Mouse (Mus musculus) neural tube, embryonic 12.5 days (tissue): ENCODE results near the gene Gfy. TPM values are rescaled to one million over a fixed set of nuclear protein-coding genes. Genes with fewer than 3 reads are reported as not detected.
"Not testable (repeated sequence)": the region's sequence is repeated elsewhere in the genome, so short reads cannot be mapped to it uniquely, and the experiment has no call there.

Source experiments
- ATAC-seq: fragments of 200-750 bp; cut with Nextera tagmentation; 2 replicates; pipeline ENCODE4 v1.8.0; 2017; ENCODE audit warnings: low read depth, mild to moderate bottlenecking, moderate TSS enrichment, moderate library complexity; ENCODE audit not compliant: low FRiP score
- H3K27ac ChIP-seq: fragments of 300-500 bp; sonication (generic); 2 replicates; pipeline ENCODE4 v1.5.1; 2016
- H3K27me3 ChIP-seq: fragments of 300-500 bp; sonication (generic); replicated peaks from 2 replicates; pipeline ENCODE4 v1.6.1; 2016; ENCODE audit warnings: mild to moderate bottlenecking
- H3K36me3 ChIP-seq: fragments of 300-500 bp; sonication (generic); 2 replicates; pipeline ENCODE4 v1.6.1; 2016; ENCODE audit warnings: mild to moderate bottlenecking
- H3K4me1 ChIP-seq: fragments of 300-500 bp; sonication (generic); 2 replicates; pipeline ENCODE4 v1.6.1; 2016
- H3K4me2 ChIP-seq: fragments of 300-500 bp; sonication (generic); replicated peaks from 2 replicates; pipeline ENCODE4 v1.6.1; 2016; ENCODE audit warnings: mild to moderate bottlenecking
- H3K4me3 ChIP-seq: fragments of 300-500 bp; sonication (generic); 2 replicates; pipeline ENCODE4 v1.5.1; 2016
- H3K9ac ChIP-seq: fragments of 300-500 bp; sonication (generic); 2 replicates; pipeline ENCODE4 v1.6.1; 2016; ENCODE audit warnings: mild to moderate bottlenecking
- H3K9me3 ChIP-seq: fragments of 300-500 bp; sonication (generic); 2 replicates; pipeline ENCODE4 v1.6.1; 2016; ENCODE audit warnings: mild to moderate bottlenecking
- WGBS: fragments of 180-500 bp; shearing (Covaris S2); methylation state at CpG from one replicate; pipeline ENCODE4 v1.1.7; 2016; 5-methylcytosine and 5-hydroxymethylcytosine counted together
- polyA plus RNA-seq: library from polyadenylated mRNA; unstranded; fragments of >200 nt; fragmentation: Nextera tagmentation; extraction: Ambion mirVana; gene quantifications from 2 replicates; pipeline ENCODE4 v1.2.1, GENCODE M21; 2016

The Gfy gene
- polyA plus RNA-seq, 1 experiment from 2014 or later: not detected

GRCm38 (mm10) chr7:45154096-45154992 lies 25.0 kb downstream of the Gfy start, which contains the start of the genes Pih1d1 and Aldh16a1:
Gene Pih1d1, plus strand, starts transcription at chr7:45154303.
Gene Aldh16a1, minus strand, starts transcription at chr7:45154584.
- peak; percentile 97 for ATAC-seq
- Histone ChIP-seq H3K4me2 (peak within 1 kb of the TSS; percentile 80), H3K36me3 (peaks cover 18% of the 10 kb centered on the region), H3K27ac (peak within 1 kb of the TSS; percentile 77), H3K9ac (peak within 1 kb of the TSS; percentile 76), H3K9me3 (no peaks in the 10 kb centered on the region), H3K4me1 (peaks cover 9% of the 10 kb centered on the region), H3K27me3 (no peaks in the 10 kb centered on the region), H3K4me3 (peak within 1 kb of the TSS; percentile 63)
- WGBS: 6% methylated on average over 69 of the region's 69 CpGs

GRCm38 (mm10) chr7:45153586-45153985 lies 25.8 kb downstream of the Gfy start:
- Histone ChIP-seq H3K4me2 (peak overlapping the region; percentile 80), H3K9me3 (no peaks in the 10 kb centered on the region), H3K27ac (peak overlapping the region; percentile 77; the same call in 1 of the 2 replicates), H3K27me3 (no peaks in the 10 kb centered on the region), H3K9ac (peak overlapping the region; percentile 76), H3K4me1 (peaks cover 9% of the 10 kb centered on the region), H3K4me3 (peak overlapping the region; percentile 63), H3K36me3 (peaks cover 10% of the 10 kb centered on the region)
- 3% methylated on average over 5 of the region's 5 CpGs for WGBS
- ATAC-seq: 0 out of 2 replicates have a peak, but pooled peaks have one; percentile 3

GRCm38 (mm10) chr7:45153052-45153451 lies 26.3 kb downstream of the Gfy start:
- WGBS: 93% methylated on average over 2 of the region's 2 CpGs
- H3K9ac ChIP-seq, H3K36me3 ChIP-seq, H3K4me2 ChIP-seq, H3K27ac ChIP-seq, H3K4me3 ChIP-seq, H3K9me3 ChIP-seq, H3K4me1 ChIP-seq, H3K27me3 ChIP-seq, ATAC-seq: not testable (repeated sequence)

GRCm38 (mm10) chr7:45151303-45151702 lies 28.1 kb downstream of the Gfy start:
- no peak for ATAC-seq
- Histone ChIP-seq H3K27ac (no peak overlapping the region), H3K4me3 (no peak overlapping the region), H3K27me3 (no peaks in the 10 kb centered on the region), H3K9ac (no peak overlapping the region), H3K4me2 (no peak overlapping the region), H3K4me1 (peaks cover 9% of the 10 kb centered on the region), H3K36me3 (peaks cover 14% of the 10 kb centered on the region; the same call in 1 of the 2 replicates), H3K9me3 (no peaks in the 10 kb centered on the region)
- 59% methylated on average over 11 of the region's 11 CpGs for WGBS

GRCm38 (mm10) chr7:45150321-45150720 lies 29.0 kb downstream of the Gfy start:
- no peak overlapping the region for H3K9ac ChIP-seq
- 74% methylated on average over 4 of the region's 4 CpGs for WGBS
- ATAC-seq: no peak

GRCm38 (mm10) chr7:45149545-45149944 lies 29.8 kb downstream of the Gfy start:
- no peak overlapping the region for H3K4me2 ChIP-seq
- no peaks in the 10 kb centered on the region for H3K9me3 ChIP-seq
- peaks cover 28% of the 10 kb centered on the region for H3K36me3 ChIP-seq
- no peaks in the 10 kb centered on the region for H3K27me3 ChIP-seq
- no peak overlapping the region for H3K4me3 ChIP-seq
- no peak overlapping the region for H3K9ac ChIP-seq
- WGBS: 38% methylated on average over 6 of the region's 6 CpGs
- no peak overlapping the region for H3K27ac ChIP-seq
- ATAC-seq: no peak
- H3K4me1 ChIP-seq: peaks cover 5% of the 10 kb centered on the region

More at GRCm38 (mm10) chr7:45150321-45150720, 29.0 kb downstream of the Gfy start:
- Histone ChIP-seq H3K4me2 (no peak overlapping the region), H3K4me3 (no peak overlapping the region), H3K27ac (no peak overlapping the region), H3K36me3 (peaks cover 21% of the 10 kb centered on the region), H3K9me3 (no peaks in the 10 kb centered on the region), H3K27me3 (no peaks in the 10 kb centered on the region), H3K4me1 (peaks cover 9% of the 10 kb centered on the region)

- 73% methylated on average over 4 of the region's 4 CpGs for WGBS
- no peak overlapping the region for H3K27ac ChIP-seq
- no peak overlapping the region for H3K4me3 ChIP-seq
- no peaks in the 10 kb centered on the region for H3K9me3 ChIP-seq
- ATAC-seq: no peak
- no peak overlapping the region for H3K4me2 ChIP-seq
- H3K27me3 ChIP-seq: no peaks in the 10 kb centered on the region
- H3K4me1 ChIP-seq: peaks cover 3% of the 10 kb centered on the region
- H3K9ac ChIP-seq: no peak overlapping the region
- H3K36me3 ChIP-seq: peaks cover 35% of the 10 kb centered on the region
Observed at GRCm38 (mm10) chr7:45148534-45149098, 30.8 kb downstream of the Gfy start.

- peaks cover 42% of the 10 kb centered on the region for H3K36me3 ChIP-seq
- H3K27me3 ChIP-seq: no peaks in the 10 kb centered on the region
- WGBS: 91% methylated on average over 11 of the region's 11 CpGs
- no peak overlapping the region for H3K4me2 ChIP-seq
- H3K4me3 ChIP-seq: no peak overlapping the region
- H3K9me3 ChIP-seq: no peaks in the 10 kb centered on the region
- ATAC-seq: no peak
- no peaks in the 10 kb centered on the region for H3K4me1 ChIP-seq
- no peak overlapping the region for H3K27ac ChIP-seq
- no peak overlapping the region for H3K9ac ChIP-seq
Observed at GRCm38 (mm10) chr7:45147899-45148298, 31.5 kb downstream of the Gfy start.

GRCm38 (mm10) chr7:45147267-45147666 lies 32.1 kb downstream of the Gfy start:
- H3K9me3 ChIP-seq: no peaks in the 10 kb centered on the region
- H3K27ac ChIP-seq: no peak overlapping the region
- peaks cover 46% of the 10 kb centered on the region for H3K36me3 ChIP-seq
- 94% methylated on average over 11 of the region's 11 CpGs for WGBS
- no peaks in the 10 kb centered on the region for H3K27me3 ChIP-seq
- H3K4me2 ChIP-seq: no peak overlapping the region
- no peak overlapping the region for H3K4me3 ChIP-seq
- no peak overlapping the region for H3K9ac ChIP-seq
- no peaks in the 10 kb centered on the region for H3K4me1 ChIP-seq
- ATAC-seq: no peak

- Histone ChIP-seq H3K27ac (no peak overlapping the region), H3K4me3 (no peak overlapping the region), H3K36me3 (peaks cover 51% of the 10 kb centered on the region), H3K27me3 (no peaks in the 10 kb centered on the region), H3K4me1 (no peaks in the 10 kb centered on the region), H3K9me3 (no peaks in the 10 kb centered on the region), H3K4me2 (no peak overlapping the region), H3K9ac (no peak overlapping the region)
- 95% methylated on average over 8 of the region's 8 CpGs for WGBS
- no peak for ATAC-seq
Observed at GRCm38 (mm10) chr7:45145460-45145859, 33.9 kb downstream of the Gfy start.

GRCm38 (mm10) chr7:45144368-45145174 lies 34.8 kb downstream of the Gfy start:
- no peaks in the 10 kb centered on the region for H3K9me3 ChIP-seq
- no peaks in the 10 kb centered on the region for H3K27me3 ChIP-seq
- H3K4me1 ChIP-seq: no peaks in the 10 kb centered on the region
- H3K4me2 ChIP-seq: no peak overlapping the region
- no peak overlapping the region for H3K4me3 ChIP-seq
- H3K27ac ChIP-seq: no peak overlapping the region
- no peak for ATAC-seq
- H3K9ac ChIP-seq: no peak overlapping the region
- 88% methylated on average over 13 of the region's 13 CpGs for WGBS
- H3K36me3 ChIP-seq: peaks cover 51% of the 10 kb centered on the region

GRCm38 (mm10) chr7:45141914-45142313 lies 37.5 kb downstream of the Gfy start:
- Histone ChIP-seq H3K9me3 (no peaks in the 10 kb centered on the region), H3K9ac (no peak overlapping the region), H3K27me3 (no peaks in the 10 kb centered on the region), H3K4me2 (no peak overlapping the region), H3K36me3 (peaks cover 40% of the 10 kb centered on the region), H3K27ac (no peak overlapping the region), H3K4me3 (no peak overlapping the region), H3K4me1 (no peaks in the 10 kb centered on the region)
- WGBS: 90% methylated on average over 5 of the region's 5 CpGs
- ATAC-seq: no peak
